Mouse (Mus musculus) megakaryocyte, embryonic 14.5 days (primary cell): ENCODE results near the gene Lyve1. TPM values are rescaled to one million over a fixed set of nuclear protein-coding genes. Genes with fewer than 3 reads are reported as not detected.

ENCODE experiments used
- H3K27me3 ChIP-seq: replicated peaks from 2 replicates; pipeline ENCODE3; 2012; ENCODE audit warnings: inconsistent platforms
- H3K36me3 ChIP-seq: replicated peaks from 2 replicates; pipeline ENCODE3; 2012; ENCODE audit warnings: low read length, inconsistent platforms, mixed read lengths
- H3K4me1 ChIP-seq: 2 replicates; pipeline ENCODE4 v1.6.1; 2012; ENCODE audit warnings: inconsistent platforms
- H3K4me3 ChIP-seq: replicated peaks from 2 replicates; pipeline ENCODE3; 2012; ENCODE audit warnings: moderate library complexity, mild to moderate bottlenecking, inconsistent platforms
- H3K9me3 ChIP-seq: 2 replicates; pipeline ENCODE4 v1.6.1; 2012; ENCODE audit warnings: inconsistent platforms
- FLI1 ChIP-seq: IDR thresholded peaks from 2 replicates; pipeline ENCODE4 v1.6.1; 2012; ENCODE audit warnings: low read length, inconsistent platforms, mixed read lengths
- GATA1 ChIP-seq: IDR thresholded peaks from 3 replicates; pipeline ENCODE4 v1.6.1; 2012; ENCODE audit warnings: mixed read lengths, low read length, inconsistent platforms, borderline replicate concordance
- polyA plus RNA-seq: library from polyadenylated mRNA; stranded (reverse); fragments of >175 nt; gene quantifications from 2 replicates; pipeline ENCODE4 v1.2.3, GENCODE M21; 2012; ENCODE audit warnings: low replicate concordance; ENCODE audit not compliant: insufficient read depth

Lyve1 gene
- polyA plus RNA-seq, 1 experiment: 1.7 TPM

- Histone ChIP-seq H3K36me3 (peaks cover 20% of the 10 kb centered on the region), H3K9me3 (no peaks in the 10 kb centered on the region), H3K27me3 (peaks cover 7% of the 10 kb centered on the region), H3K4me3 (no peak overlapping the region), H3K4me1 (peaks cover 38% of the 10 kb centered on the region)
- TF ChIP-seq GATA1 (no peak), FLI1 (no peak)
Observed at GRCm38 (mm10) chr7:110855604-110856003, 7.4 kb downstream of the Lyve1 start.

GRCm38 (mm10) chr7:110854927-110855546 is 8.0 kb downstream of the Lyve1 start:
- no peaks in the 10 kb centered on the region for H3K9me3 ChIP-seq
- peaks cover 7% of the 10 kb centered on the region for H3K27me3 ChIP-seq
- H3K4me1 ChIP-seq: peaks cover 34% of the 10 kb centered on the region
- H3K4me3 ChIP-seq: no peak overlapping the region
- peaks cover 20% of the 10 kb centered on the region for H3K36me3 ChIP-seq
- TF ChIP-seq GATA1 (no peak), FLI1 (no peak)

- Histone ChIP-seq H3K27me3 (peaks cover 7% of the 10 kb centered on the region), H3K9me3 (no peaks in the 10 kb centered on the region), H3K4me3 (no peak overlapping the region), H3K36me3 (peaks cover 20% of the 10 kb centered on the region), H3K4me1 (peaks cover 33% of the 10 kb centered on the region)
- TF ChIP-seq GATA1 (no peak), FLI1 (no peak)
Observed at GRCm38 (mm10) chr7:110854519-110854918, 8.5 kb downstream of the Lyve1 start.

GRCm38 (mm10) chr7:110853611-110854010 is 9.4 kb downstream of the Lyve1 start:
- Histone ChIP-seq H3K36me3 (peaks cover 20% of the 10 kb centered on the region), H3K4me1 (peaks cover 31% of the 10 kb centered on the region), H3K4me3 (no peak overlapping the region), H3K9me3 (no peaks in the 10 kb centered on the region), H3K27me3 (peaks cover 7% of the 10 kb centered on the region)
- no peak for TF ChIP-seq FLI1
- no peak for TF ChIP-seq GATA1

GRCm38 (mm10) chr7:110851541-110852203 is 11.4 kb downstream of the Lyve1 start:
- no peak for TF ChIP-seq FLI1
- H3K27me3 ChIP-seq: peaks cover 2% of the 10 kb centered on the region
- H3K9me3 ChIP-seq: no peaks in the 10 kb centered on the region
- H3K4me1 ChIP-seq: peaks cover 31% of the 10 kb centered on the region
- no peak overlapping the region for H3K4me3 ChIP-seq
- peaks cover 20% of the 10 kb centered on the region for H3K36me3 ChIP-seq

GRCm38 (mm10) chr7:110848371-110848770 is 14.7 kb downstream of the Lyve1 start:
- Histone ChIP-seq H3K36me3 (peaks cover 11% of the 10 kb centered on the region), H3K4me3 (peak overlapping the region; percentile 34)
- no peak for TF ChIP-seq GATA1
- no peak for TF ChIP-seq FLI1

GRCm38 (mm10) chr7:110847321-110847720 is 15.7 kb downstream of the Lyve1 start:
- no peak for TF ChIP-seq FLI1
- TF ChIP-seq GATA1: no peak
- Histone ChIP-seq H3K9me3 (peaks cover 3% of the 10 kb centered on the region; the same call in 1 of the 2 replicates), H3K4me1 (peaks cover 32% of the 10 kb centered on the region), H3K27me3 (no peaks in the 10 kb centered on the region), H3K36me3 (peaks cover 8% of the 10 kb centered on the region), H3K4me3 (no peak overlapping the region)

More at GRCm38 (mm10) chr7:110848371-110848770, 14.7 kb downstream of the Lyve1 start:
- Histone ChIP-seq H3K27me3 (no peaks in the 10 kb centered on the region), H3K9me3 (peaks cover 3% of the 10 kb centered on the region; the same call in 1 of the 2 replicates), H3K4me1 (peaks cover 26% of the 10 kb centered on the region)

GRCm38 (mm10) chr7:110843916-110844874 is 18.8 kb downstream of the Lyve1 start, which contains the start of gene Rnf141:
Gene Rnf141 (minus strand): TSS chr7:110844457.
- Histone ChIP-seq H3K27me3 (no peaks in the 10 kb centered on the region), H3K4me1 (peaks cover 56% of the 10 kb centered on the region), H3K36me3 (peaks cover 2% of the 10 kb centered on the region), H3K4me3 (peak within 1 kb of the TSS; percentile 97), H3K9me3 (peaks cover 3% of the 10 kb centered on the region; the same call in 1 of the 2 replicates)
- TF ChIP-seq GATA1 (no peak), FLI1 (no peak)

- Histone ChIP-seq H3K4me1 (peaks cover 43% of the 10 kb centered on the region), H3K27me3 (no peaks in the 10 kb centered on the region), H3K36me3 (peaks cover 26% of the 10 kb centered on the region), H3K4me3 (peak overlapping the region; percentile 51), H3K9me3 (no peaks in the 10 kb centered on the region)
- TF ChIP-seq GATA1 (no peak), FLI1 (no peak)
Observed at GRCm38 (mm10) chr7:110840332-110840731, 22.7 kb downstream of the Lyve1 start.
